Mouse (Mus musculus) ES-E14 (cell line): Measurements from ENCODE around the gene Cmtm7.

Experiments
- MAFK ChIP-seq: IDR thresholded peaks from 2 replicates; pipeline ENCODE4 v1.6.1; 2014; ENCODE audit warnings: mild to moderate bottlenecking, low read depth, low read length, inconsistent platforms; ENCODE audit not compliant: insufficient read depth
- ZNF384 ChIP-seq: IDR thresholded peaks from 2 replicates; pipeline ENCODE4 v1.6.1; 2012; ENCODE audit warnings: low read depth, low read length, inconsistent platforms

- TF ChIP-seq MAFK, result no peak
- no peak for TF ChIP-seq ZNF384
Observed at GRCm38 (mm10) chr9:114731871-114732682, 49.6 kb downstream of the Cmtm7 start.
